Mouse (Mus musculus) kidney, adult 9 months (tissue): ENCODE data around the gene Mff.

ENCODE experiments used
- DNase-seq: peaks from one replicate; pipeline ENCODE4 v3.0.0; 2022

Mff gene

DNA sequence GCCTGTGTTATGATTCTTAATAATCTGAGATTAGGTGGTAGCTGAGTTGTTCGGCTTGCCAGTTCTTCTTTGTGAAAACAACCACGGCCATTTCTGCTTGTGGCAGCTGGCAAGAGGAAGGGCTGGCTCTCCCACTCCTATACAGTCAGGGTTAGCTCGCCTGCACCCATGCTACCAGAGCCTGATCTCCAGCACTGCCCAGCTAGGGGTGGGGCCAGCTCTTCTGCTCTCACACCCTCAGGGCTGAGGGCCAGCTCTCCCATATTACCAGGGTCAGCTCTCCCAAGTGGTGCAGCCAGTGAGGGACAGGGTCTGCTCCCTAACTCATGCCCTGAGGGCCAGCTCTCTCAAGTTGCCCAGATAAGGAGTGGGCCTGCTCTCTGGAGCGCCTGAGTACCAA is 47.7 kb downstream of the Mff start:
- DNase-seq, result no peak

GRCm38 (mm10) chr1:82773208-82773607 is 48.5 kb downstream of the Mff start:
- DNase-seq, result no peak

DNA sequence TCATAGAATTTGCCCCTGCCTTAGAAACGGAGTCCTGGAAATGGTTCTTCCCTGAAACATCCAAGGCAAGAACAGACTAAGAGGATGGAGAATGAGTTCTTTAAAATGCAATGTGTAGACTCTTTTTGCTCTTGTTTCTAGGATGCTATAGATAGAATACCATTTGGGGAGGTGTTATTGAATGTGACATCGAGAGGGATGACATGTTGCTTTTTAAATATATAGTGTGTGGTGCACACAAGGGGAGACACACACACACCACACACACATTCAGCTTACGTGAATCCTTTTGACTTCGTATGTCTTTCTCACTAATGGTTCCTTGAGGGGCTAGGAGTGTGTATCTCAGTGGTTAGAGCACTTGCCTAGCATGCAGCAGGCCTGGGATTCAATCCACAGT is 50.6 kb downstream of the Mff start:
- DNase-seq, result no peak

- DNase-seq, result no peak
These were observed 54.8 kb downstream of the Mff start for GRCm38 (mm10) chr1:82779388-82779966.

DNA sequence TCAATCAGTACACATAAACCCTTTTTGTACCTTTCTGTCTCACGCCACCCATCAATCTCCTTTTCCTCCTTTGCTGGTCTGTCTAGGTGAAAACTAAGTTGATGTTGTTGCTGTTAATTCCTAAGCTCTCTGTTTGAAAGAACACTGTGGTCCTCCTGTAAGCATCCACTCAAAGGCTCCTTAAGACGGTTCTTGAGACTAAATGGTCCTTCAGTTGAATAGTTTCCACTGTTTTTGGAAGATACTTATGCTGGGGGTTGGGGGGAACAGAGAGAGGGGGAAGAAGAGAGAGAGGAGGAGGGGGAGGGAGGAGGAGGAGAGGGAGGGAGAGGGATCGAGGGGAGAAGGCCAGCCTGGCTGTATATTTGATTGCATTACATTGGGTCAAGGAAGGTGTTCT is 58.9 kb downstream of the Mff start:
- no peak for DNase-seq

DNA sequence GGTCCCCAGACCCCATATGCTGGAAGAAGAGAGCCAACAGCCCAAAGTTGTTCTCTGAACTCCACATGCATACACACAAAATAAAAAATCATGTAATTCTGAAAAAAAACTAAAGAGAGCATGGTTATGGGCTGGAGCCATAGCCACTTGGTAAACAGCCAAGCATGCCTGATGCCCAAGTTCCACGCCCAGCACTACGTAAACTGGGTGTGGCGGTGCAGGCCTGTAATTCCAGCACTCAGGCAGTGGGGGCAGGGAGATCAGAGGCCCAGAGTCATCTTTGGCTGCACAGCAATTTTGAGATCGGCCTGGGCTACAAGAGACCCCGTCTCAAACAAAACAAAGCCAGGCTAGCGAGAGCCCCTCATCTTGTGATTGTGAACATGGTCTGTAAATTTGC is 60.9 kb downstream of the Mff start:
- DNase-seq, result no peak

- peak; percentile 84 for DNase-seq
These were observed 62.7 kb downstream of the Mff start for GRCm38 (mm10) chr1:82787414-82787813.

DNA sequence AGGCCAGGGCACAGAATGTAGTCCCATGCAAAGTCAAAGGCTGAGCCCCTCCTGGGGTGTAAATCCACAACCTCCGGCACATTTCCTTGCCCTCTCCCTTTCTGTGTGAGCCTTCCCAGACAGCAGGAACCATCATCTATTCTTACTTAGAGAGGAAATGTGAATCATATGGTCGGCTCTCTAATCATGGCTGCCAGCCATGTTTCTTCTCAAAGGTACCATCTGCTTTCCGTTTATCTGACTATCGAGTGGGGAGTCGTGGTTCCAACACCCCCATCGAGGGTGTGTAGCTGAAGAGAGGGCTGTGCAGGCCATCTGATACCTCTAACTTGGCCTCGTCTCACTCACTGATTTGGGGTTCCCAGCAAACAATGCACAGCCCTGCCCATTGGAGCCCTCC is 63.4 kb downstream of the Mff start:
- DNase-seq, result no peak

DNA sequence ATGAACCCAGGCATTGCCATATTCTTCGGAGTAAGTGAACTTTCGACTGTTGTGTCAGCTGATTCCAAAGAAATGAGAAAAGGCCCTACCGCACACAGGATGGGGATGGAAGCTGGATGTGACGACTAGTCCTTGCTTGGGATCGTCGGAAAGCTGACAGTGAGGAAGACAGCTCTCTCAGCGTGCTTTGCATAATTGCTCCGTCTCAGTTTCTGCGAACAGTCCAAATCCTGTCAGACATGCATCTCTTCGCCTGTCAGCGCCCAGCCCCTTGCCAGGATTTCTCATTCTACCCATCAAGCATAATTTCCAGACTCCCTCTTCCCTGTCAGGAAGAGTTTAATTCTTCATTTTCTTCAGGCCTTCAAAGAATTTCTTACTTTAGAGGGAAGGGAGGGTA is 66.4 kb downstream of the Mff start:
- DNase-seq, result no peak

DNA sequence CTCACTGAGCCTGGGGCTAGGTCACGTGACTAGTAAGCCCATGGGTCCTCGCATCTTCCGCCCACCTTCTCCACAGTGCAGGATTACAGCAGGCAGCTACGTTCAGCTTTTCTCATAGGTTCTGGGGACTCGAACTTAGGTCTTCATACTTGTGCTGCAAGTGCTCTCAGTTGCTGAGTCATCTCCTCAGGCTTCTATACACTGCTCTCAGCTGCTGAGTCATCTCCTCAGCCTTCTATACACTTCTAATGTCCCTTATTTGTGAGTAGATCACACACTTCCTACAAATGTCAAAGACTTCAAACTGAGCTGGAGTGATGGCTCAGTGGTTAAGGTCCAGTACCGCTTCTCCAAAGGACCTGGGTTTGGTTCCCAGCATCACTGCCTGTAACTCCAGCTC is 67.5 kb downstream of the Mff start:
- DNase-seq, result no peak

DNA sequence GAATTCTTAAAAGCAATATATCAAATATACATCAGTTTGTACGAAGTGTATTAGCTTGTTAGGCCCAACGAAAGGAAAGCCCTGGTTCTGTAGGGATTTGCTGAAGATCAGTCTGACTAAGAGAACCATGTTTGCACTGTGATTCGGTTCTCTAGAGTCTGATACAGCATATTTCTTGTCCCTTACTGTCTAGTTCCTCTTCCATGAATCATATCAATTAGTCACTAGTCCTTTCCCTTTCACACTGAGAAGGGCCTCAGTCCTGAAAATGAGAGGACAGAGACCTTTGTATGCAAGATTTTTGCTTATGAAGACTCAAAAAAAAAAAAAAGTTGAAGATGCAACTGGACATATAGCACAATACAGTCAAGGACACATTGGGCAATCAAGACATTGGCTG is 68.4 kb downstream of the Mff start:
- no peak for DNase-seq

DNA sequence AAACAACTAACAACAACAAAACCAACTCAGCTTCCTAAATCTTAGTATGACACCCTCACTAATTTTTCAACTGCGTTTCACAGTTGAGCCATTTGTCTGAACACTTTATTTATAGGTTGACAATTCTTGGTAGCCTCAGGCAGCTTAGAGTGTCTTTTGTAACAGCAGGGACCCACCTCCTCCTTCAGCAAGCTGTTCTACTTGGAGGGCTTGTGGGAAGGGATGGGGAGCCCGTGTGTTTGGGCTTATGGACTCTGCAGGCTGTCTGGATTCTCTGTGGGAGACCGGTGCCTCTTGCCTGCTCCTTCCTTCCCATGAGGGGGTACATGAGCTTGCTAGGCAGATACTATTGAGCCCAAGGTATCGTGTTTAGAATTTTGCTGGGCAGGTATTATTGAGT is 69.3 kb downstream of the Mff start:
- DNase-seq, result no peak

DNA sequence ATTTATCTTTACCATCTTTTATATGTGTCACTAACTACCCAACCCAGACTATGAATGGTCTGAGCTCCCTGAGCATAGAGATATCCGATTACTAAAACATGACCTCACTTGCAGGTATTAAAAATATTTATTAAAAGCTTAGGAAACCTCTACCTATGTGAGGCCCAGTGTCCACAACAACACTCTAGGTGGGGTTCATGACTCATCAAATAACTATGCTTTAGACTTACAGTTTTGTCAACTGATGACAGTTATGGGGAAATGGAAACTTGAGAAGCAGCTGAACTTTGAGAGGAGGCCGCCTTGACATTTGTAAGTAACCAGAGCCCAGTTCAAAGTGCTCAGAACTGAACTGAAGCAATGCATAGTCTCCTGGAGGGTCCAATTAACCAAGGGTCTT is 70.5 kb downstream of the Mff start:
- no peak for DNase-seq

- no peak for DNase-seq
These were observed 71.2 kb downstream of the Mff start for GRCm38 (mm10) chr1:82795702-82796443.

DNA sequence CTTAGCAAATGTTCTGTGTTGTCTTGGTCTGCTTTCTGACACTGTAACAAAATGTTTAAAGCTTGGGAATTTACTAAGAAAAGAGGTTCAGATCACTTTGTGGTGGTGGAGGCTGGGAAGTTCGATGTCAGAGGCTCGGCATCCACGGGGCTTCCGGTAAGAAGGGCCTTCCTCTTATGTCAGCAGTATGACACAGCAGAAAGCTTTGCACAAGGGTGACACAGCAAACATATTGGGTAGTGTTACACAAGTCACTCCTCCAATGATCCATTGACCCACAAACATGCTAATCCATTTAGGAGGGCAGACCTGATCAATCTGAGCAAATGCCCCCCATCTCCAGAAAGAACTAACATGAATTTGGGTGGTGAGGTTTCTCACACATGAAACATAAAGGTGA is 72.4 kb downstream of the Mff start:
- DNase-seq, result no peak

DNA sequence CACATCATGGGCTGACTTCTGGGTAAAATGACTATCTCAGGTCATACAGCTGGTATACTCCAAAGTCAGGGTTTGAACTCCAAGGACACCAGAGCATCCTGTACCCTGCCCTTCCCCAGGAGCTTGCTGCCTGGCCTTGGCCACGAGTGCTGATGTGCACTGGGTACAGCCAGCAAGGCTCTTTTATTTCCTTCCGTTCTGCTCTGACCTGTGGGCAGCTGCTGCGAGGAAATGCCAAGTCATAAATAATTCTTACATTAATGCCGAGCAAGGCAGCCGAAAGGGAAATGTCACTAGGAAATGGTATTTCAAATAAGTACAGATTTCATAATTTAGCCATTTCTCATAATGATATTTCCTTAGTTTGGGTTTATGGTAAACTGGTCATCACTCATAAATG is 73.6 kb downstream of the Mff start:
- DNase-seq, result peak; percentile 28

GRCm38 (mm10) chr1:82798922-82799321 is 74.2 kb downstream of the Mff start:
- DNase-seq, result no peak

- no peak for DNase-seq
These were observed 76.6 kb downstream of the Mff start for GRCm38 (mm10) chr1:82801105-82801783.
